Mouse (Mus musculus) megakaryocyte, adult 5-6 weeks (primary cell): Measurements from ENCODE around the gene Mknk2. TPM values are rescaled to one million over a fixed set of nuclear protein-coding genes. Genes with fewer than 3 reads are reported as not detected.
A peak's percentile ranks its signal among the peaks of the same experiment; 100 is the strongest.

Experiments used
- ATAC-seq: 2 replicates; pipeline ENCODE4 v1.8.0; 2016; ENCODE audit warnings: mild to moderate bottlenecking, inconsistent platforms; ENCODE audit not compliant: poor library complexity, severe bottlenecking
- total RNA-seq, 2 experiments: library from RNA; stranded (forward) in 1 of 2; stranded (reverse) in 1 of 2; fragments of 153-499, 151-499 nt in 1 of 2; fragments of 221-1000, 200-1000 nt in 1 of 2; gene quantifications; 2 replicates each; pipeline versions ENCODE4 v1.2.3 to v1.2.4; 2015 to 2017

Gene Mknk2
- total RNA-seq, 2 experiments from 2014 or later, result 53.5 to 63.3 TPM

GRCm38 (mm10) chr10:80692249-80693165 lies 14.6 kb upstream of the Mknk2 start:
- peak; percentile 60 for ATAC-seq

GRCm38 (mm10) chr10:80687850-80688249 lies 9.9 kb upstream of the Mknk2 start:
- ATAC-seq, result peak; percentile 50

- no peak for ATAC-seq
Measured at GRCm38 (mm10) chr10:80686617-80687016, 8.7 kb upstream of the Mknk2 start.

- ATAC-seq, result no peak
Measured at GRCm38 (mm10) chr10:80684984-80685383, 7.1 kb upstream of the Mknk2 start.

- peak; percentile 81 for ATAC-seq
Measured at GRCm38 (mm10) chr10:80684214-80684613, 6.3 kb upstream of the Mknk2 start.

- no peak for ATAC-seq
Measured at GRCm38 (mm10) chr10:80683647-80684046, 5.7 kb upstream of the Mknk2 start.

GRCm38 (mm10) chr10:80682003-80682402 lies 4.1 kb upstream of the Mknk2 start:
- no peak for ATAC-seq

- ATAC-seq, result no peak
Measured at GRCm38 (mm10) chr10:80680260-80680696, 2.4 kb upstream of the Mknk2 start.

- ATAC-seq, result no peak
Measured at GRCm38 (mm10) chr10:80679556-80680259, 1.8 kb upstream of the Mknk2 start.

- no peak for ATAC-seq
Measured at GRCm38 (mm10) chr10:80678601-80679377, 877 bp upstream of the Mknk2 start.

GRCm38 (mm10) chr10:80677128-80677875 lies 610 bp downstream of the Mknk2 start:
- 0 out of 2 replicates have a peak, but pooled peaks have one; percentile 3 for ATAC-seq

GRCm38 (mm10) chr10:80676198-80676928 lies 1.5 kb downstream of the Mknk2 start:
- peak; percentile 66 for ATAC-seq

GRCm38 (mm10) chr10:80675405-80676197 lies 2.3 kb downstream of the Mknk2 start:
- peak; percentile 0; the same call in 1 of the 2 replicates for ATAC-seq

GRCm38 (mm10) chr10:80674851-80675404 lies 3.0 kb downstream of the Mknk2 start:
- ATAC-seq, result no peak

- ATAC-seq, result no peak
Measured at GRCm38 (mm10) chr10:80674161-80674711, 3.7 kb downstream of the Mknk2 start.

GRCm38 (mm10) chr10:80673690-80674089 lies 4.2 kb downstream of the Mknk2 start:
- ATAC-seq, result no peak

- no peak for ATAC-seq
Measured at GRCm38 (mm10) chr10:80671936-80672690, 5.8 kb downstream of the Mknk2 start.
